Mouse (Mus musculus): ENCODE measurements around the gene Tbc1d5.

DNA sequence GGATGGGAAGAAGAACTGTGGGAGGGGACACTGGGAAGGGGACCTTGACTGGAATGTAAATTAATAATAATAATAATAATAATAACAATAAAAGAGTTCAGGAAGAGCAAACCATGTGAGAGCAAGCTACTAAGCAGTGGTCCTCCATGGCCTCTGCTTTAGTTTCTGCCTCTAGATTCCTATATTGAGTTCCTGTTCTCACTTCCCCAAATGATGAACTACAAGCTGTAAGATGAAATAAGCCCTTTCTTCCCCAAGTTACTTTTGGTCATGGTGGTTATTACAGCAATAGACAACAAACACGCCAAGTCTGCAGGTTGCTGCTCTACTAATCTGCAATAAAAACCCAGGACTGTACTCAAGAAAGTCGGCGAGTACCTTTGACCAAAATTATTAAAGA is 40.7 kb upstream of the Tbc1d5 start:
- TF ChIP-seq CTCF (IDR thresholded peaks at IDR 0.05; ENCODE audit: insufficient read depth, low read length) (no peak), POLR2A (IDR thresholded peaks at IDR 0.05; ENCODE audit: borderline replicate concordance, extremely low read depth, low read depth, low read length) (no peak)

All from lung, adult 2 months (tissue).